Mouse (Mus musculus) ES-E14 (cell line): ENCODE results near the gene Gck.

Source experiments
- CHD2 ChIP-seq: IDR thresholded peaks from 2 replicates; pipeline ENCODE4 v1.6.1; 2014; ENCODE audit warnings: mild to moderate bottlenecking, low read depth, low read length, inconsistent platforms
- HCFC1 ChIP-seq: IDR thresholded peaks from 2 replicates; pipeline ENCODE4 v1.6.1; 2012; ENCODE audit warnings: low read length, inconsistent platforms, borderline replicate concordance; ENCODE audit not compliant: insufficient read depth
- MAFK ChIP-seq: IDR thresholded peaks from 2 replicates; pipeline ENCODE4 v1.6.1; 2014; ENCODE audit warnings: mild to moderate bottlenecking, low read depth, low read length, inconsistent platforms; ENCODE audit not compliant: insufficient read depth

- TF ChIP-seq CHD2 (no peak), MAFK (no peak), HCFC1 (no peak)
Observed at GRCm38 (mm10) chr11:5903844-5904243, 46.0 kb downstream of the Gck start.
